Mouse (Mus musculus) stomach, embryonic 14.5 days (tissue): ENCODE results near the gene Dennd4a. TPM values are rescaled to one million over a fixed set of nuclear protein-coding genes. Genes with fewer than 3 reads are reported as not detected.

ENCODE experiments used
- ATAC-seq: fragments of 200-750 bp; cut with Nextera tagmentation; 2 replicates; pipeline ENCODE4 v1.8.0; 2017; ENCODE audit warnings: low read depth, moderate TSS enrichment; ENCODE audit not compliant: insufficient number of reproducible peaks, insufficient read depth, low FRiP score
- H3K27ac ChIP-seq: fragments of 300-500 bp; sonication (generic); 2 replicates; pipeline ENCODE4 v1.5.1; 2014; ENCODE audit warnings: mild to moderate bottlenecking, low read length, moderate library complexity, mixed read lengths
- H3K27me3 ChIP-seq: fragments of 300-500 bp; sonication (generic); 2 replicates; pipeline ENCODE4 v1.6.1; 2014; ENCODE audit warnings: low read length, control low read depth, mixed read lengths; ENCODE audit not compliant: control insufficient read depth, insufficient read depth
- H3K36me3 ChIP-seq: fragments of 300-500 bp; sonication (generic); 2 replicates; pipeline ENCODE4 v1.6.1; 2014; ENCODE audit warnings: mild to moderate bottlenecking, control low read depth, low read length, moderate library complexity, mixed read lengths; ENCODE audit not compliant: control insufficient read depth, insufficient read depth
- H3K4me1 ChIP-seq: fragments of 300-500 bp; sonication (generic); 2 replicates; pipeline ENCODE4 v1.6.1; 2014; ENCODE audit warnings: low read length, control low read depth, mixed read lengths; ENCODE audit not compliant: control insufficient read depth, insufficient read depth
- H3K4me2 ChIP-seq: fragments of 300-500 bp; sonication (generic); replicated peaks from 2 replicates; pipeline ENCODE4 v1.6.1; 2014; ENCODE audit warnings: low read depth, low read length, control low read depth
- H3K4me3 ChIP-seq: fragments of 300-500 bp; sonication (generic); 2 replicates; pipeline ENCODE4 v1.5.1; 2014; ENCODE audit warnings: low read depth, low read length, control low read depth
- H3K9ac ChIP-seq: fragments of 300-500 bp; sonication (generic); replicated peaks from 2 replicates; pipeline ENCODE4 v1.6.1; 2014; ENCODE audit warnings: low read depth, mild to moderate bottlenecking, control low read depth, low read length, moderate library complexity, mixed read lengths
- H3K9me3 ChIP-seq: fragments of 300-500 bp; sonication (generic); 2 replicates; pipeline ENCODE4 v1.6.1; 2016; ENCODE audit warnings: low read depth, low read length, control low read depth; ENCODE audit not compliant: control insufficient read depth
- WGBS: fragments of 180-500 bp; shearing (Covaris S2); extraction: QIAGEN DNeasy Blood & Tissue Kit; methylation state at CpG from one replicate; pipeline ENCODE4 v1.1.7; 2014; 5-methylcytosine and 5-hydroxymethylcytosine counted together
- polyA plus RNA-seq: library from polyadenylated mRNA; unstranded; fragments of >200 nt; fragmentation: Nextera tagmentation; extraction: Ambion mirVana; gene quantifications from 2 replicates; pipeline ENCODE4 v1.2.1, GENCODE M21; 2014

Dennd4a gene
- polyA plus RNA-seq, 1 experiment from 2014 or later, result 11.8 TPM

GRCm38 (mm10) chr9:64831760-64832159 is 20.6 kb downstream of the Dennd4a start:
- Histone ChIP-seq H3K27ac (no peak overlapping the region), H3K27me3 (no peaks in the 10 kb centered on the region), H3K4me2 (no peak overlapping the region), H3K9ac (no peak overlapping the region), H3K36me3 (no peaks in the 10 kb centered on the region; the same call in 1 of the 2 replicates), H3K4me3 (no peak overlapping the region), H3K9me3 (no peaks in the 10 kb centered on the region), H3K4me1 (no peaks in the 10 kb centered on the region)
- no peak for ATAC-seq
- WGBS, result 86% methylated on average over 2 of the region's 2 CpGs

- Histone ChIP-seq H3K4me3 (no peak overlapping the region), H3K4me1 (no peaks in the 10 kb centered on the region), H3K36me3 (no peaks in the 10 kb centered on the region; the same call in none of the 2 replicates), H3K9me3 (no peaks in the 10 kb centered on the region), H3K27me3 (no peaks in the 10 kb centered on the region), H3K27ac (no peak overlapping the region), H3K4me2 (no peak overlapping the region), H3K9ac (no peak overlapping the region)
- 94% methylated on average over 3 of the region's 3 CpGs for WGBS
- no peak for ATAC-seq
These were observed 23.3 kb downstream of the Dennd4a start for GRCm38 (mm10) chr9:64834418-64834817.

- H3K36me3 ChIP-seq, result no peaks in the 10 kb centered on the region
- no peaks in the 10 kb centered on the region for H3K9me3 ChIP-seq
- no peaks in the 10 kb centered on the region for H3K27me3 ChIP-seq
- no peak overlapping the region for H3K27ac ChIP-seq
- no peak for ATAC-seq
- H3K4me3 ChIP-seq, result no peak overlapping the region
- H3K4me1 ChIP-seq, result no peaks in the 10 kb centered on the region
- no peak overlapping the region for H3K9ac ChIP-seq
- 83% methylated on average over 4 of the region's 4 CpGs for WGBS
- H3K4me2 ChIP-seq, result no peak overlapping the region
These were observed 34.2 kb downstream of the Dennd4a start for GRCm38 (mm10) chr9:64845355-64845754.

- Histone ChIP-seq H3K36me3 (no peaks in the 10 kb centered on the region), H3K9me3 (no peaks in the 10 kb centered on the region), H3K4me1 (no peaks in the 10 kb centered on the region), H3K4me2 (no peak overlapping the region), H3K27ac (no peak overlapping the region), H3K27me3 (no peaks in the 10 kb centered on the region), H3K9ac (no peak overlapping the region), H3K4me3 (no peak overlapping the region)
- ATAC-seq, result no peak
- WGBS, result 89% methylated on average over 1 of the region's 1 CpGs
These were observed 38.4 kb downstream of the Dennd4a start for GRCm38 (mm10) chr9:64849548-64849947.

GRCm38 (mm10) chr9:64860083-64860482 is 48.9 kb downstream of the Dennd4a start:
- Histone ChIP-seq H3K27ac (no peak overlapping the region), H3K9me3 (no peaks in the 10 kb centered on the region), H3K27me3 (no peaks in the 10 kb centered on the region), H3K4me2 (no peak overlapping the region), H3K9ac (no peak overlapping the region), H3K4me1 (no peaks in the 10 kb centered on the region), H3K4me3 (no peak overlapping the region), H3K36me3 (peaks cover 4% of the 10 kb centered on the region; the same call in 1 of the 2 replicates)
- no peak for ATAC-seq

GRCm38 (mm10) chr9:64862687-64863086 is 51.5 kb downstream of the Dennd4a start:
- no peak overlapping the region for H3K9ac ChIP-seq
- no peaks in the 10 kb centered on the region for H3K27me3 ChIP-seq
- H3K27ac ChIP-seq, result no peak overlapping the region
- no peaks in the 10 kb centered on the region for H3K9me3 ChIP-seq
- H3K4me2 ChIP-seq, result no peak overlapping the region
- ATAC-seq, result no peak
- 86% methylated on average over 2 of the region's 2 CpGs for WGBS
- no peaks in the 10 kb centered on the region for H3K4me1 ChIP-seq
- peaks cover 4% of the 10 kb centered on the region; the same call in 1 of the 2 replicates for H3K36me3 ChIP-seq
- no peak overlapping the region for H3K4me3 ChIP-seq

GRCm38 (mm10) chr9:64886008-64886407 is 74.9 kb downstream of the Dennd4a start:
- Histone ChIP-seq H3K4me1 (no peaks in the 10 kb centered on the region), H3K9me3 (no peaks in the 10 kb centered on the region), H3K4me3 (no peak overlapping the region), H3K4me2 (no peak overlapping the region), H3K36me3 (no peaks in the 10 kb centered on the region), H3K27ac (no peak overlapping the region), H3K9ac (no peak overlapping the region), H3K27me3 (no peaks in the 10 kb centered on the region)
- WGBS, result 75% methylated on average over 5 of the region's 5 CpGs
- ATAC-seq, result no peak

GRCm38 (mm10) chr9:64896605-64897004 is 85.5 kb downstream of the Dennd4a start:
- H3K4me1 ChIP-seq, result no peaks in the 10 kb centered on the region
- ATAC-seq, result no peak
- no peaks in the 10 kb centered on the region for H3K9me3 ChIP-seq
- no peaks in the 10 kb centered on the region for H3K36me3 ChIP-seq
- WGBS, result 90% methylated on average over 10 of the region's 10 CpGs
- H3K27ac ChIP-seq, result no peak overlapping the region
- H3K27me3 ChIP-seq, result no peaks in the 10 kb centered on the region
- no peak overlapping the region for H3K4me2 ChIP-seq
- no peak overlapping the region for H3K4me3 ChIP-seq
- no peak overlapping the region for H3K9ac ChIP-seq

GRCm38 (mm10) chr9:64902866-64903265 is 91.7 kb downstream of the Dennd4a start:
- Histone ChIP-seq H3K4me1 (no peaks in the 10 kb centered on the region), H3K27ac (no peak overlapping the region), H3K36me3 (no peaks in the 10 kb centered on the region), H3K27me3 (no peaks in the 10 kb centered on the region), H3K9me3 (no peaks in the 10 kb centered on the region), H3K9ac (no peak overlapping the region), H3K4me2 (no peak overlapping the region), H3K4me3 (no peak overlapping the region)
- ATAC-seq, result no peak
- WGBS, result 38% methylated on average over 4 of the region's 4 CpGs
